Mouse (Mus musculus): Measurements from ENCODE around the gene Gng12. TPM values are rescaled to one million over a fixed set of nuclear protein-coding genes. Genes with fewer than 3 reads are reported as not detected.
A peak's percentile ranks its signal among the peaks of the same experiment; 100 is the strongest.
"Not testable (repeated sequence)": the region's sequence is repeated elsewhere in the genome, so short reads cannot be mapped to it uniquely, and the experiment has no call there.

The Gng12 gene
- polyA plus RNA-seq, 1 experiment from 2014 or later, result 57.8 TPM

DNA sequence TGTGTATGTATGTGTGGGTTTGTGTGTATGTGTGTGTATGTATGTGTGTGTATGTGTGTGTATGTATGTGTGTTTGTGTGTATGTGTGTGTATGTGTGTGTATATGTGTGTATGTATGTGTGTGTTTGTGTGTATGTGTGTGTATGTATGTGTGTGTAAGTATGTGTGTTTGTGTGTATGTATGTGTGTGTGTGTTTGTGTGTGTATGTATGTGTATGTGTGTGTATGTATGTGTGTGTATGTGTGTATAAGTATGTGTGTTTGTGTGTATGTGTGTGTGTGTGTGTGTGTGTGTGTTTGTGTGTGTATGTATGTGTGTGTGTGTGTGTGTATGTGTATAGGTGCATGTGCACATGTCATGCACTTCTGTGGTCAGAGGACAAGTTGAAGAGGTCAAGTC lies 136.4 kb downstream of the Gng12 start:
- not testable (repeated sequence) for H3K4me2 ChIP-seq; H3K9me3 ChIP-seq (replicated peaks); H3K27ac ChIP-seq; H3K9ac ChIP-seq; H3K36me3 ChIP-seq; H3K27me3 ChIP-seq; ATAC-seq (replicated peaks; ENCODE audit: insufficient number of reproducible peaks, insufficient read depth, low FRiP score, low read depth); H3K4me3 ChIP-seq
- peaks cover 13% of the 10 kb centered on the region for H3K4me1 ChIP-seq (replicated peaks)

DNA sequence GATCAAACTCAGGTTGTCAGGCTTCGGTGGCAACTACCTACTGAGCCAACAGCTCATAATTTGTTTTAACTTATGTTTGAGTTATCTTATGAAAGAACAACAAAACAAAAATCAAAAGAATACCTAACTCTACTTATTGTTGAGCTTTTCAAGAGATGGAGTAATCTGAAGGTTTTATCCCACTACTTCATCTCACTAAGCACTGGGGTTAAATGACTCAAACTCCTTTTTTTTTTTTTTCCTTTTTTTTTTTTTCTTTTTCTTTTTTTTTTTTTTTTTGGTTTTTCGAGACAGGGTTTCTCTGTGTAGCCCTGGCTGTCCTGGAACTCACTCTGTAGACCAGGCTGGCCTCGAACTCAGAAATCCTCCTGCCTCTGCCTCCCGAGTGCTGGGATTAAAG lies 136.8 kb downstream of the Gng12 start:
- WGBS, result 88% methylated on average over 3 of the region's 4 CpGs
- peaks cover 17% of the 10 kb centered on the region for H3K4me1 ChIP-seq (replicated peaks)
- not testable (repeated sequence) for H3K27ac ChIP-seq; H3K9ac ChIP-seq; H3K9me3 ChIP-seq (replicated peaks); H3K4me3 ChIP-seq; H3K36me3 ChIP-seq; H3K27me3 ChIP-seq; H3K4me2 ChIP-seq; ATAC-seq (replicated peaks; ENCODE audit: insufficient number of reproducible peaks, insufficient read depth, low FRiP score, low read depth)

DNA sequence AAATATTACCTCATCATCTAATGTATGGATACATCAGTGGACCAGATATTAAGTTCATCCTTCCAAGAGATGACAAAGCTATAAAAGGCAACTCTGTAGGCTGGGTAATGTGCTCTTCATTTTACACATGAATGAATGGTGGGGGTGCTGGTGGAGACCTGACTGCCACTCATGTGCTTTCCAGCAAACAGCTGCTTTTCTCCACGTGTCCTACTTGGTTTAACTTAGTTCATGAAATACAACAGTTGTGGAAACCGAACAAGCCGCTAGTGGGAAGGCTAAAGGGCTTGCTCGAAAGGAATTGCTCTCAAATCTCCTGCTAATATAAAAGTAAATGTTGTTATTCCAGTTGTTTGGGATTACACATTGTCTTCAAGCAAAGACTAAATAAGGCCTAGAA lies 137.4 kb downstream of the Gng12 start:
- no peak for ATAC-seq (replicated peaks; ENCODE audit: insufficient number of reproducible peaks, insufficient read depth, low FRiP score, low read depth)
- WGBS, result 80% methylated on average over 4 of the region's 4 CpGs
- H3K9ac ChIP-seq, result no peak overlapping the region
- H3K27ac ChIP-seq, result no peak overlapping the region
- no peak overlapping the region for H3K4me3 ChIP-seq
- H3K4me1 ChIP-seq (replicated peaks), result peaks cover 17% of the 10 kb centered on the region
- no peaks in the 10 kb centered on the region for H3K9me3 ChIP-seq (replicated peaks)
- no peaks in the 10 kb centered on the region for H3K27me3 ChIP-seq
- no peaks in the 10 kb centered on the region for H3K36me3 ChIP-seq
- no peak overlapping the region for H3K4me2 ChIP-seq

DNA sequence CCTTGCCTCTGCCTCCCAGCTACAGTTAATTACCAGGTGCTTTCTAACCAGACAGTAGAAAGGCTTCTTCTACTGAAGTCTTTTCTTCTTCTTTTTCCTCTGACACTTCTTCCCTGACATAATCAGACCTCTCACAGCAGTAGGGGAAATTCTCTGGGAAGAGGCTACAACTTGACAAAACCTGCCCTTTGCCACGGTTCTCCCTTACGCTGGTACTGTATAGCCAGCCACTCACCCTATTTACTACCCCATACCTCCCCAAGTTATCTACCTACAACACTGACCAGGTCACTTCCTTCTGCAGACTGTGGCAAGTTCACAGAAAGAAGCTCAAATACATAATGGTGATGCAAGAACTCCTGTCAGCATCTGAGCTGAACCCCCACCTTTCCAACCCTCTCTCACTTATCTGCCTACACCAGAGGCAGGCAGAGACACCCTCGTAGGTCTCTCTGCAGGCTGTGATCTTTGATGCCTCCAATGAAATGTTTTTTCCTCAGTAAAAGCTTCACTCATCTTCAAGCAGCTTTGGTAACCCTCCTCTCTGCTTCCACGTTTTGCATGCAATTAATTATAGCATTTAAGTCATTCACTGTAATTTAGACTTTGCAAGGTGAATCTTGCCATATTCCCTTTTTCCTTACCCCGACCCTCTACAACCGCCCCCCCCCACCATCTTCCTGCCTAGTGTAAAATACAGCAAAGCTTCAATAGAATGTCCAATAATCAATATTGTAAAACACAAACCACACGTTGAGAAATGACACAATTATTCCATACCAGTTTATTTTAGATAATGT lies 138.3 kb downstream of the Gng12 start:
- Histone ChIP-seq H3K9me3 (replicated peaks) (no peaks in the 10 kb centered on the region), H3K27ac (no peak overlapping the region), H3K4me1 (replicated peaks) (peaks cover 17% of the 10 kb centered on the region), H3K4me3 (no peak overlapping the region), H3K27me3 (no peaks in the 10 kb centered on the region), H3K36me3 (no peaks in the 10 kb centered on the region), H3K9ac (no peak overlapping the region), H3K4me2 (no peak overlapping the region)
- ATAC-seq (replicated peaks; ENCODE audit: insufficient number of reproducible peaks, insufficient read depth, low FRiP score, low read depth), result no peak
- WGBS, result 61% methylated on average over 7 of the region's 7 CpGs

DNA sequence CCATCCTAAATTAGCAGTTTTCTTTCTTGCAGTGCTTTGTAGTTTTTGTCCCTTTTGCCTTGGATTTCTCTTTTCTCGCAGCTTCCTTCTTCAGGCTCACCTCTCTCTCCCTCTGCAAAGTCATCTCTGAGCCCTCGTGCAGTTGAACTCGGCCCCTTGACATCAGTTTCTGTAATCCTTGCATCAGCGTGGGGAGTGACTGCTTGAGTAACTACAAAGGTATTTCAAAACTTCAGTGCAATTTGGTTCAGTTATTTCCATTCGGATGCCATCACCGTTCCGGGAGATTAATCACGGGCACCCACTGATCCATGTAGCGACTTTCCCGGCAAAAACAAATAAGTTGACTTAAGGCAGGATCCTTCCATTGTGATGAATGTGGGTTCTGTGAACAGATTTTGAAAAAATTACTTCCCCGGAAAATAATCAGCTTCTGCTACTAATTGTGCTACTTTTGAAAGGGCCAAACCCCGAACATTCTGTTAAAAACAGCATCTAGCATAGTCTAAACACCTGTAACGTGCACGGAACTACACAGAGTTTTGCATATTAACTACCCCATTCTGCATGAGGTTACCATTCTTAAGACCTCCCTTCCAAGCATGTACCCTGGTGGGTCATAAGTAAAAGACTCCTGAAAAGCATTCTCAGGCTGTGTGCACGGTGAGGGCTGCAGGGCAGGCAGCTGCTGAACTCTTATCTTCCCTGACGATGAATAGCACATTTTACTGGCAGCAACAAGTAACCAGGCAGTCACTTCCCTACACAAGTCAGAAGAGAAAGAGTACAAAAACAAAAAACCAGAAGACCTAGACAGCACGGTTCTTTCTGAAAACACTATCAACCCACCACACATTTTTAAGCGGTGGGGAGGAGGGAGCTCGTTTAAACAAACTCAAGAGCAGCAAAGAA lies 139.4 kb downstream of the Gng12 start:
- ATAC-seq (replicated peaks; ENCODE audit: insufficient number of reproducible peaks, insufficient read depth, low FRiP score, low read depth), result no peak
- 0 out of 2 replicates have a peak overlapping the region, but pooled peaks have one; percentile 71 for H3K9ac ChIP-seq
- H3K9me3 ChIP-seq (replicated peaks), result no peaks in the 10 kb centered on the region
- peak overlapping the region; percentile 87; the same call in 1 of the 2 replicates for H3K27ac ChIP-seq
- peak overlapping the region; percentile 91 for H3K4me2 ChIP-seq
- 28% methylated on average over 19 of the region's 19 CpGs for WGBS
- H3K4me3 ChIP-seq, result peak overlapping the region; percentile 70
- no peaks in the 10 kb centered on the region for H3K36me3 ChIP-seq
- peaks cover 17% of the 10 kb centered on the region for H3K4me1 ChIP-seq (replicated peaks)
- no peaks in the 10 kb centered on the region for H3K27me3 ChIP-seq

DNA sequence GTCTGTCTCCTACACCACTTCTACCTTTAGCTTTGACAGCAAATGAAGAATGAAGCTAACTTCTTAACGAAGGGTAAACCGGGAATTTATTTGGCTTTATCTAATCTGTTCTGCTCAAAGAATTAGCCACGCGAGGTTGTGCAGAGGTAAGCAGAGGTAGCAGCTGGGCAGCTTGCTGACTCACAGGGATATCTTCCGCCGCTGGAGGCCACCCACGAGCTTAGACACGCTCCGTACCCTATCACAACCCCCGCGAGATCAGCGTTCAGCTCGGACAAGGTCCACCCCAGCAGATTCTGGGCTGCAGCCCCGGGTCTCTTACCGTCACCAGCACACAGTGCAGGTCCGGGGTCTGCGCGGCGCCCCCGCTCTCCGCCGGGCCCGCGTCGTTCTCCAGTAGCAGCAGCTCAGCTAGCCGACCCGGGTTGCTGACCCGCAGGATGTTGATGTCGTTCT lies 140.2 kb downstream of the Gng12 start:
- H3K9me3 ChIP-seq (replicated peaks), result no peaks in the 10 kb centered on the region
- H3K36me3 ChIP-seq, result no peaks in the 10 kb centered on the region
- WGBS, result under 1% methylated on average over 29 of the region's 29 CpGs
- H3K4me1 ChIP-seq (replicated peaks), result peaks cover 17% of the 10 kb centered on the region
- H3K4me2 ChIP-seq, result peak overlapping the region; percentile 91
- ATAC-seq (replicated peaks; ENCODE audit: insufficient number of reproducible peaks, insufficient read depth, low FRiP score, low read depth), result peak; percentile 68
- H3K27ac ChIP-seq, result peak overlapping the region; percentile 87
- H3K27me3 ChIP-seq, result no peaks in the 10 kb centered on the region
- H3K9ac ChIP-seq, result peak overlapping the region; percentile 71
- peak overlapping the region; percentile 70 for H3K4me3 ChIP-seq

DNA sequence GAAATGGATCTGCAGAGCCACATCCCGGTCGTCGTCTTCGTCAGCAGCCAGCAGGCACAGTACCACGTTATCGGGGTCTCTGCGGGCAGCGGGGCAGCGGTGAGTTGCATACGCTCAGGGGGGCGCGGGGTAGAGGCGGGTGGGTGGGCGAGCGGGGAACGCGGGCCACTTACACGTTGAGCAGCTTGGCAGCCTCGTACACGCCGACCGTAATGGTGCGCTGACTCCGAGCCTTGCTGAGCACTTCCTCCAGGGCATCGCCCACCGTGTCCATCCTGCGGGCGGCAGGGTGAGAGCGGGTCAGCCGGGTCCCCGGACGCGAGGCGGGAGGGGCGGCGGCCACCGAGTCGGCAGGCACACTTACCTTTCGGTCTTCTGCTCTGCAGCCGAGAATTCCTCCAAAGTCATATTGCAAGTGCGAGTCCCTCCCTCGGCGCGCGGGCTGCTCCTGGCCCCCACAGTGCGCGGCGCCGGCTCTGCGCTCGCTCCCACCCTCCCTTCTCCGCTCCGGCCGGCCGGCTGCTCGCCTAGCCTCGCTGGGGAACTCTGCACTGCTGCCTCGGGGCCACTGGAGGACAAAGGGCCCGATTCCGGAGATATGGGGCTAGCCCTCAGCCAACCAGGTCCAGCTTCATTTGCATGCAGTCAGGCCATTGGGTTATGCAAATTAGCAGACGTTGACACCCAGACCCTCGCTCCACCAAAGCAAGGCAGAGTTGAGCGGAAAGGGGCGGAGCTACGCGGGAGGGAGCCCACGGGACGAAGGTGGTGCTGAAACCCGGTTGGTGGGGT lies 140.8 kb downstream of the Gng12 start, which contains the start of gene Gadd45a:
Gadd45a (minus strand) TSS at position 621 of the 792 bp plus-strand sequence.
- Histone ChIP-seq H3K9ac (peak within 1 kb of the TSS; percentile 71), H3K27me3 (no peaks in the 10 kb centered on the region), H3K36me3 (no peaks in the 10 kb centered on the region), H3K4me2 (peak within 1 kb of the TSS; percentile 91), H3K4me1 (replicated peaks) (peaks cover 17% of the 10 kb centered on the region), H3K9me3 (replicated peaks) (no peaks in the 10 kb centered on the region), H3K27ac (peak within 1 kb of the TSS; percentile 87), H3K4me3 (peak within 1 kb of the TSS; percentile 70)
- peak; percentile 98 for ATAC-seq (replicated peaks; ENCODE audit: insufficient number of reproducible peaks, insufficient read depth, low FRiP score, low read depth)
- WGBS, result under 1% methylated on average over 69 of the region's 69 CpGs

DNA sequence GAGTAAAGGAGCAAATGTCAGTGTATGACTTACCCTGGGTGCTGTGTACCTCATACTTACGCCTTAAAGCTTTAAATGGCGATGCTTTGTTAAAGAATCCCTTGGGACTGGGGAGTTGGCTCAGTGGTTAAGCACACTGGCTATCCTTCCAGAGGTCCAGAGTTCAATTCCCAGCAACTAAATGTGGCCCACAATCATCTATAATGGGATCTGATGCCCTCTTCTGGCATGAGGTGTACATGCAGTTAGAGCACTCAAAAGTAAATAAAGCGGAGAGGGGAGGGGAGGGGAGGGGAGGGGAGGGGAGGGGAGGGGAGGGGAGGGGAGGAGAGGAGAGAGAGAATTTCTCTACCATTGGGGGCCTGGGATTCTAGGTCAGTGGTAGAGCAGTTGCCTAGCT lies 142.8 kb downstream of the Gng12 start:
- Histone ChIP-seq H3K36me3 (no peaks in the 10 kb centered on the region), H3K27me3 (no peaks in the 10 kb centered on the region), H3K9me3 (replicated peaks) (no peaks in the 10 kb centered on the region), H3K9ac (no peak overlapping the region), H3K4me3 (no peak overlapping the region), H3K4me2 (no peak overlapping the region), H3K27ac (no peak overlapping the region), H3K4me1 (replicated peaks) (peaks cover 17% of the 10 kb centered on the region)
- WGBS, result 92% methylated on average over 3 of the region's 3 CpGs
- no peak for ATAC-seq (replicated peaks; ENCODE audit: insufficient number of reproducible peaks, insufficient read depth, low FRiP score, low read depth)

DNA sequence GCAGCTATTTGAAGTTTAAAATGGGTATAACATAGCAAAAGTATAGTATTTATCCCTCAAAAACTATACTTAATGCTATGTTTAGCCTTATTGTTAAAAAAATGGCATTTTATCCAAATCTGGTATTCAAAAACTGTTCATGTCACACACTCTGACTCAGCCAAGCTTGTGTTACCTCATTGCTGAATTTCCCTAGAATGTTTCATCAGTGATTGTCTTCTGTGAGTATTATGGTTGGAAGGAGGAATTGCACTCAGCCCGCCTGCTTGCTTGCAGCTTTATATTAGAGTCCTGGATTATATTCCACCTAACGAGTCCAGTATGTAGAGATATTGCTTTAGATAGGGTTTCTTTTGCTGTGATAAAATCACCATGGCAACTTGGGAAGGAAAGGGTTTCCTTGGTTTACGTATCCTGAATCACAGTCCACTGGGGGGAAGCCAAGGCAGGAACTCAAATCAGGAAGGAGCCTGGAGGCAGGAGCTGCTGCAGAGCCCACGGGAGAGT lies 144.8 kb downstream of the Gng12 start:
- Histone ChIP-seq H3K4me3 (no peak overlapping the region), H3K36me3 (no peaks in the 10 kb centered on the region), H3K9ac (no peak overlapping the region), H3K27me3 (no peaks in the 10 kb centered on the region), H3K4me2 (no peak overlapping the region), H3K27ac (no peak overlapping the region), H3K9me3 (replicated peaks) (no peaks in the 10 kb centered on the region), H3K4me1 (replicated peaks) (peaks cover 9% of the 10 kb centered on the region)
- 53% methylated on average over 4 of the region's 4 CpGs for WGBS
- ATAC-seq (replicated peaks; ENCODE audit: insufficient number of reproducible peaks, insufficient read depth, low FRiP score, low read depth), result no peak

DNA sequence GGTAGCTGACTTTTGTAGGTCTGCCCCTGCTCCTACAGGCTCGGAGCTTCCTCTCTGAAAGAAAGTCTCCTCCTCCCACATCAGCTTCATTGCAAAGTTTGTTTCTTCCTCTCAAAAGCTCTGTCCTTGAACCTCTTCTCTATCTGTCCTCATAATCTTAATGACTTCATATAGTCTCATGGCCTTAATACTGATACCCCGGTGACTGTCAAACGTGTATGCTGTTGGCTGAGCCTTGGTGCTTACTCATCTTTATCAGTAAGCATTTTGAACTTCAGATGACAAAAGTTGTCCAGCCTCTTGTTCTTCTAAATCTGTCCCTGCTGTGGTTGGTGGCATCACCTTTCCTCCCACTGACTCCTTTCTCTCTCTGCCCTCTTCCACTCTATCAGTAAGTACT lies 149.2 kb downstream of the Gng12 start:
- no peak overlapping the region for H3K27ac ChIP-seq
- H3K4me1 ChIP-seq (replicated peaks), result no peaks in the 10 kb centered on the region
- no peaks in the 10 kb centered on the region for H3K9me3 ChIP-seq (replicated peaks)
- H3K9ac ChIP-seq, result no peak overlapping the region
- no peaks in the 10 kb centered on the region for H3K36me3 ChIP-seq
- H3K4me3 ChIP-seq, result no peak overlapping the region
- no peak overlapping the region for H3K4me2 ChIP-seq
- no peak for ATAC-seq (replicated peaks; ENCODE audit: insufficient number of reproducible peaks, insufficient read depth, low FRiP score, low read depth)
- no peaks in the 10 kb centered on the region for H3K27me3 ChIP-seq
- WGBS, result 62% methylated on average over 3 of the region's 3 CpGs

DNA sequence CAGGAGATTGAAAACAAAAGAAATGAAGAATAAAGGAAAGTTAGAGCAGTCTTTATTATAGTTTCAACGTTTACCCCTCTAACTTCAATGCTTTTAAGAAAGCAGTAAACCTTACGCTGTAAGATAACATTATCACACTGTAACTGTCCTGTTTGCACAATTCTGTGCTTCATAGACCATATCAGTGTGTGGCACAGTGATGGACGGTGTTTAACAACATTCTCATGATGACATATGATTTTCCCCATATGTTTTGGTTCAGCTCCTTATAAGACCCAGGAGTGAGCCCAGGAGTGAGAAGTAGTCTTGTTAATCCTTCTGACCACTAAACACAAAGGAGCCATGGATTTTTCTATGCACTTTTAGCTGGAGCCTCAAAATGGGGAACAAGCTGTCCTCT lies 150.7 kb downstream of the Gng12 start:
- Histone ChIP-seq H3K27ac (no peak overlapping the region), H3K9ac (no peak overlapping the region), H3K4me1 (replicated peaks) (no peaks in the 10 kb centered on the region), H3K4me2 (no peak overlapping the region), H3K9me3 (replicated peaks) (no peaks in the 10 kb centered on the region), H3K27me3 (no peaks in the 10 kb centered on the region), H3K36me3 (no peaks in the 10 kb centered on the region), H3K4me3 (no peak overlapping the region)
- WGBS, result 66% methylated on average over 3 of the region's 3 CpGs
- no peak for ATAC-seq (replicated peaks; ENCODE audit: insufficient number of reproducible peaks, insufficient read depth, low FRiP score, low read depth)

Data from heart, embryonic 15.5 days (tissue).